Mouse (Mus musculus): ENCODE data around the gene Dlg3.

DNA sequence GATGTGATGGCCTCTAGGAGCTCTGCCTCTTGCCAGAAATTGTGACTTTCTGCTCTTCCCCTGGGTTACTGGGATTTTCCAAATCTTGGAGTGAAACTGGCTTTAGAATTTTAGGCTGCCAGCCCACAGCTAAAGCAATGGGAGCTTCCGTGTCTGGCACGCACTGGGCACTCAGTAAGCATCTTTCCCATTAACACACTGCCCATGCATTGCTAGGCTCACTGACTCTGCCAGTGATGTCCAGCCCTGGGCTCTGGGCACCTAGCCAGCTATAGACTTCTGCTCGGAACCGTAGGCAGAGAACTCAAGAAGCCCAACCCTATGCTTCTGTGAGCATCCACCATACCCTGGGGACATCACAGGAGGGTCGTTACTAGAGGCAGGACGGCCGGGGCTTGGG lies 48.2 kb downstream of the Dlg3 start:
- TF ChIP-seq CTCF (conservative IDR thresholded peaks at IDR 0.05; ENCODE audit: low read length) (no peak), NANOG (IDR thresholded peaks at IDR 0.05; ENCODE audit: borderline replicate concordance, low read length) (no peak), POU5F1 (IDR thresholded peaks at IDR 0.05; ENCODE audit: borderline replicate concordance, low read length) (no peak)
